Mouse (Mus musculus) neutrophil, adult 5-6 weeks (primary cell): ENCODE data around the gene Pld1. TPM values are rescaled to one million over a fixed set of nuclear protein-coding genes. Genes with fewer than 3 reads are reported as not detected.

Source experiments
- ATAC-seq: fragments of 151-379, 151-347 bp; 2 replicates; pipeline ENCODE4 v1.8.0; 2017; ENCODE audit warnings: mild to moderate bottlenecking, moderate TSS enrichment; ENCODE audit not compliant: insufficient number of reproducible peaks, poor library complexity, low FRiP score, severe bottlenecking; ENCODE audit errors: extremely low read depth
- total RNA-seq: library from RNA; stranded (forward); fragments of 200-1000 nt; gene quantifications from 2 replicates; pipeline ENCODE4 v1.2.3, GENCODE M21; 2017

Gene Pld1
- total RNA-seq, 1 experiment from 2014 or later: 7.8 TPM

GRCm38 (mm10) chr3:28093684-28094302 lies 155.3 kb downstream of the Pld1 start:
- ATAC-seq: no peak

- ATAC-seq: no peak
These were observed 157.0 kb downstream of the Pld1 start for GRCm38 (mm10) chr3:28095451-28095850.

GRCm38 (mm10) chr3:28099175-28099574 lies 160.7 kb downstream of the Pld1 start:
- no peak for ATAC-seq

- no peak for ATAC-seq
These were observed 166.5 kb downstream of the Pld1 start for GRCm38 (mm10) chr3:28104992-28105391.

GRCm38 (mm10) chr3:28107446-28108004 lies 169.0 kb downstream of the Pld1 start:
- no peak for ATAC-seq

- ATAC-seq: no peak
These were observed 173.0 kb downstream of the Pld1 start for GRCm38 (mm10) chr3:28111516-28111915.

GRCm38 (mm10) chr3:28113881-28114280 lies 175.4 kb downstream of the Pld1 start:
- ATAC-seq: no peak

GRCm38 (mm10) chr3:28141716-28142115 lies 203.2 kb downstream of the Pld1 start:
- ATAC-seq: no peak

- ATAC-seq: no peak
These were observed 203.6 kb downstream of the Pld1 start for GRCm38 (mm10) chr3:28142121-28142520.

GRCm38 (mm10) chr3:28144676-28145075 lies 206.2 kb downstream of the Pld1 start:
- no peak for ATAC-seq

- no peak for ATAC-seq
These were observed 207.0 kb downstream of the Pld1 start for GRCm38 (mm10) chr3:28145461-28145860.

GRCm38 (mm10) chr3:28149656-28150256 lies 211.3 kb downstream of the Pld1 start:
- no peak for ATAC-seq

GRCm38 (mm10) chr3:28158006-28158405 lies 219.5 kb downstream of the Pld1 start:
- no peak for ATAC-seq

GRCm38 (mm10) chr3:28158916-28159315 lies 220.4 kb downstream of the Pld1 start:
- ATAC-seq: no peak

- ATAC-seq: no peak
These were observed 223.9 kb downstream of the Pld1 start for GRCm38 (mm10) chr3:28162346-28162745.

GRCm38 (mm10) chr3:28164678-28165077 lies 226.2 kb downstream of the Pld1 start:
- no peak for ATAC-seq

- peak; percentile 46; the same call in 1 of the 2 replicates for ATAC-seq
These were observed 227.1 kb downstream of the Pld1 start for GRCm38 (mm10) chr3:28165598-28165997.

- no peak for ATAC-seq
These were observed 229.5 kb downstream of the Pld1 start for GRCm38 (mm10) chr3:28167796-28168505.

GRCm38 (mm10) chr3:28170911-28171618 lies 232.6 kb downstream of the Pld1 start:
- peak; percentile 72; the same call in 1 of the 2 replicates for ATAC-seq
